Mouse (Mus musculus): ENCODE data around the gene Tas2r124.

DNA sequence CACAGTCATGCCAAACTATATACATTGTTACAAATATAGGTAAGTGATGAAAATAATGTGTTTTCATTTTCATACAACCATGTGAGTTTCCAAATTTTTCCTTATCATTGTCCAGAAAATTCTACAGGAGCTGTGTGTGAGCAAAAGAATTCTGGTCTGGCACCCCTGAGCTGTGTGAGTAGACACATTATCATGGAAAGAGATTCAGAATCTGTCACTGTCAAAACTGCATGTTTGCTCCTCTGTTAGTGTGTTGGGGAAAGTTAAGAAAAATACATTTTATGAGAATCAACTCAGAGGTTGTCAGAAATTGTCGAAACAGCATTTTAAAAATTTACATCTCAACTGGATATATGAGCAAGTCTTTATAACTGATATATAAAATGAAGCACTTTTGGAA, 48.0 kb downstream of the Tas2r124 start, which contains the start of gene Tas2r117:
- TF ChIP-seq CTCF (IDR thresholded peaks at IDR 0.05; ENCODE audit: low read depth, low read length), result no peak
- no peak for TF ChIP-seq POLR2A (IDR thresholded peaks at IDR 0.05; ENCODE audit: extremely low read depth, insufficient read depth, low read length)

All from liver, adult 2 months (tissue).